Mouse (Mus musculus): Measurements from ENCODE around the gene Shc1.

- TF ChIP-seq CTCF (IDR thresholded peaks at IDR 0.05; ENCODE audit: low read depth, low read length) (no peak), GATA1 (IDR thresholded peaks at IDR 0.05; ENCODE audit: borderline replicate concordance, low read length) (no peak), TAL1 (conservative IDR thresholded peaks at IDR 0.05; ENCODE audit: low read depth, low read length) (no peak), POLR2AphosphoS5 (IDR thresholded peaks at IDR 0.05; ENCODE audit: insufficient replicate concordance, low read depth, low read length) (no peak)
These were observed 38.7 kb upstream of the Shc1 start for GRCm38 (mm10) chr3:89379388-89380131.
